Mouse (Mus musculus) right cerebral cortex, postnatal 10 days (tissue): ENCODE results near the gene Fhit.

Experiments
- DNase-seq, 2 experiments: peaks; one replicate each; pipeline ENCODE4 v3.0.0; 2021; ENCODE audit warnings: low spot score in 2 of 2

The Fhit gene

DNA sequence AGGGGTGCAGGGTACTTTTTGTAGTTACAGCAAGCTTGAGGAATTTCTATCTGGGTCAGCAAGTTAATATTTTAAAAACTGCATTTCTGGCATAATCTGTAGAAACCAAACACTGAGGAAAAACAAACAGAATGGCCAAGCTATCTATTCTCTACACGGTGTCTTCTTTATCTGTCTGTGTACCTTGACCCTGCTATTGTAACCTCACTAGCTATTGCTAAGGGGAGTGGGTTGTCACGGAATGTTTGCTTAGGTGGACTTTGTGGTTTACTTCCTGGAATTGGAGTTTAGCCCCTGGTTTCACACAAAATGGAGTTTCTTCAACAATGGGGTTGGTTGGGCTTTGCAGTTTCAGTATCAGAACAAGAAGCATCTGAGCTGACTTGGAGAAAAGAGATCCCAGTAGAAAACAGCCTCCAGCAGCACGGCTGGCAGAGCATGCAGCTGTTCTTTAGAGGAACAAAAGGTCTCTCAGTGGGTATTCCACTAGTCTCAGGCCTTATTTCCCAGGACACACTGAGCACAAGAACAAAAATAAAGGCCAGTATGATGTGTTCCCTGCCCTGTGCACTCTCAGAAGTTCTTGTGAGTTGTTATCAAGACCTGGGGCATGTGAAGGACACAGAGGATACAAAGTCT is 1540.8 kb downstream of the Fhit start:
- no peak for DNase-seq

GRCm38 (mm10) chr14:9619840-9620239 is 1542.0 kb downstream of the Fhit start:
- DNase-seq = no peak

DNA sequence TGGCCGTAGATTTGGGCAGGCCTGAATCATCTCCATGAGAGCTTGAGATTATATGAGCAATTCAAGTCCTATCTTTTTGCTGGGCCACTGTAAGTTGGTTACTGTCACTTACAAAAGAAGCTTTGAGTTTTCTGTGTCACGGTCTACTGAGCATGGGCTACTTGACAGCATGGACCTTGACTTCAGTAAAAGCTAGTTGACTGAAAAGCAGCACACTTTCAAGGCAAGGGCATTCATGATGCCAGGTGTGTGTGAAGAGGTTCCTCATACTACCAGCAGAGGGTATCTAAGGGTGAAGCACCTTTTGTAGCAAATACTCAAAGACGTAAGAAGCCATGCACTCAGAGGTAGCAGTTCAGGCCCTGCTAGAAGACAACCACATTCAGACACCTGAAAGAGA is 1548.7 kb downstream of the Fhit start:
- no peak for DNase-seq

DNA sequence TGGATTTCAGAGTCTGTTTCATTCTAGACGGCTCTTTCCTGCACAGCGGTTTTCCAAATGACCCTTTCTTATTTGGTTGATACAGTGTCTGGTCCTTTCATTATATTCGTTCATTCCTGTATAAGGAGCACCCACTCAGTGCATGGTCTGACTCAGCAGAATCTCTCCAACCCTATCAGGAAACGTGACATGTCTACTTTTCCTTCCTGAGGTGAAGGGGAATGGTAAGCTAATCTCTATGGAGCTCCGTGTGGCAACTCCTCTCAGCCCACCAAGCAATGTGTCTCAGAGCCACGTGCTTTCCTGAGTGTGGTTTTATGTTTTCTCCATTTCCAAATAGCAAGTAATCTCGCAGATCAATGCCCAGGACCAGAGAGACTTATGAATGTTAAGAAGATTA is 1552.7 kb downstream of the Fhit start:
- no peak for DNase-seq

DNA sequence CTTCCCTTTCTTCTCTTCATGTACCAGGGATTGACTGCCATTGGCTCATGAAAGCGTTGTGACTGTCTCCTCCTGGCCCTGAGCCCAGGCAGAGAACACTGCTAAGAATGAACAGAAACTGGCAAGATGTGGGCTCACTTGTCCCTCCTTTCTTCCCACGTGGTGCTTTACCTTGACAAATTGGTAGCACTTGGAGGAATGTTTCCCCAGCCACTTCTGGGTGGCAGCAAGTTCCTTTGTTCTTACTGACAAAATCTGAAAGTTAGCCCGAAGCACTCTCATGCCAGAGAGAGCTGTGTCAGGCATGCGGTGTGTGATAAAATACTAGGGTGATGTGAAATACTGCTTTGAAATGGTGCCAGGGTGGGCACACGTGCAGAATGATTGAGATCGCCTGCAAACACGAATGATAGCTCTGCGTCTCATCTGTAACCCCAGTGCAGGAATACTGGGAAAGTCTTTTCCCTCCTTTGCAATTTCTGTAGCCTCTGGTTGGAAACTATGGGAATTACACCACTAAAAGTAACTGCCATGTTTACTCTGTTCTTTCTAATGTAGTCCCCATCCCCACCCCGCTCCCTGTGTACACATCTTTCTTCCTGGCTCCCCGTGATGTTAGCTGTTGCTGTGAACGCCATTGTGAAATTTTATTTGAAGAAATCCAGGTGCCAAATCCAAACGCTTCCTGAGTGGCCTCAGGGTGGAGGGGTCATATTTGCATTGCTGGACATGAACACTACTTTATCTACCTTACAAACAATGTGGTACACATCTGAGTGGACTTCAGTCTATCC is 1555.1 kb downstream of the Fhit start:
- peak; percentile 70 for DNase-seq

DNA sequence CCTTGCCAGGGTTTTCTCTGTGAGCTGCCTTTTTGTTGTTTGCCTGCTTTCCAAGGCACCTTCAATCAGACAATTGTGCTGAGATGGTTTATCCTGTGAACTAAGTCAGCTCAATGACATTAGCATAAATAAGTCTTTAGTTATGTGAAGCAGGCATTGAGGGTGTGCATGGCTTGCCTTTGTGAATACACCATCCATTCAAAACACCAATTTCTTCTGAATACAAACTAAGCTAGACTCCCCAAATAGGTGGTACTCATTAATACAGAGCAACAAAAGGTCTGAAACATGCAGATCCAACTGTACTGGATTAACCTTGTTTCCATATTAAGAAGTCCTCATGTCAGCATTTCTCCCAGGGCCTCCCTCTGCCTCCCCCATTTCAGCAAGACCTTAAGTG is 1561.6 kb downstream of the Fhit start:
- DNase-seq = no peak

GRCm38 (mm10) chr14:9597460-9597977 is 1564.3 kb downstream of the Fhit start:
- DNase-seq = no peak

GRCm38 (mm10) chr14:9589121-9589520 is 1572.7 kb downstream of the Fhit start:
- DNase-seq = no peak

- no peak for DNase-seq
Observed at GRCm38 (mm10) chr14:9587900-9588299, 1573.9 kb downstream of the Fhit start.

DNA sequence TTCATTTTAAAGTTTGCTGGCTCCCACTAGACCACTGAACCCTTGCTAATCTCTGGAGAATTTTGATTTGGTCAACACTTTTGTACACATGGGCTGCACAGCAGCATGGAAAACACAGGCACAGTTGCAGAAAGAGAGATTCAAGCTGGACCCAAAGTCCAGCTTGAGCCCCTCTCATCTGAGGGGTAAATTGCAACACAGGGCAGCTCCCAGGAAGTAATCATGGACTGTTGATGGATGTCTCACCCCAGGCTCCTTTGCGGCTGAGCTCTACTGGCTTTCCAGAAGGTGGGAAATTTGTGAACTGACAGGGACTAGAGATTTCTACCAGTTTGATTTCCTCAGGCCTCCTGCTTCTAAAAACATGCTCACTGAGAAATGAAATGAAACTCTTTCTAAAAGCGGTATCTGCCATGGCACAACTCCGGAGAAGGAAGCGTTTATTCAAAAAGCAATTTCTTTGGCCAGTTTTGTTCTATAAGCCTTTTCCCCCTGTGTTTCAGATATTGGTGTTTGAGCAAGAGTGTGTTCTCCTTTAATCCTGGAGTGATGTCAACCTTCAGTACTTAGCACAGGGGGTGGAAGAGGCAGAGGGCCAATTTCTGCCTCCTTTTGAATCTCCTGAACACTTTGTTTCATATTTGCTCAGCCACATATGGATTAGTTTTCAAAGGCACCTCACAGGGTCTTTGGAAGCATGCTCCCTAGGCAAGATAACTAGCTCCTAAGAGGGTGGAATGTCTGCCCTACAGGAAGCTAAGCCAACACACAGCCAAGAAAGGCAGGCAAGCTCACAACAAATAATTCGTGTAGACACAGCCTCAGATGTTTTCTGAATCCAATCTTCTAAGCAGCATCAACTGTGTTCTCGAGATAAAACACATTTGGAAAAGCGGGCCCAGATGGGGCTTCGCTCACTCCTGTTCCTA is 1578.3 kb downstream of the Fhit start:
- no peak for DNase-seq

DNA sequence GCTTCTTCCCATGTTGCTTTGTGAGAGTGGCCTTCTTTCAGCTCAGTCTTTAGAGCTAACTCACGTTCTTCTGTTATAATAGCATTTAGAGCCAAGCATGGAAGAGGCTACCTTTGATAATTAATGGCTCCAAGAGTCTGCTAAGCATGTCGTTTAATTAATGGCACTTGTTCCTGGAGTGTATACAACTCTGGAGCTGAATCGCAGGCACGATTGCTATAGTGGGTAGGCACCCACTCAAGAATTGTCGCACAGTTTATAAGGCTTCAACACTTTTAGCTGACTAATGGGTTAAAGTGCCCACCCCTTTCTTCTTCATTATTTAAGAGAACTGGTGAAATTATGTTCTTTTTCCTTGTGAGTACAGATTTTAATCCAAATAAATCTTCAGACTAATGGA is 1605.5 kb downstream of the Fhit start:
- DNase-seq = no peak

DNA sequence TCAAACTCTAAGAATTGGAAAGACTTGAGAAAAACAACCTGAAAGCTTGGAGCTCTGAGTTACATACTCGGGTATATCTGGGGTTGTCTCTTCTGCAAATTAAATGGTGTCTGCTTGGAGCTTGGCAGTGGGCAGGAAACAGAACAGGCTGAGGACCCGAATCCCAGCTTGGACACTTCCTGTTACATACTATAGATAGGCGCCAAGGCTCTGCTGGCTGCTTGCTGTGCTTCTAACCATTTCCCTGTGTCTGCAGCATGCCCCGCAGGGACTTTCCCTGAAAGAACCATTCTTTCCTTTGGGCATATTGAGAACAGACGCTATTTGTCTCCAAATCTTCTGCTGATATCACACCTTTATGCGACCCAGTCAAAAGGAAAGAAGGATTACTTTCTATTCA is 1606.0 kb downstream of the Fhit start:
- peak; percentile 36 to 38 for DNase-seq

GRCm38 (mm10) chr14:9552149-9552548 is 1609.7 kb downstream of the Fhit start:
- no peak for DNase-seq

DNA sequence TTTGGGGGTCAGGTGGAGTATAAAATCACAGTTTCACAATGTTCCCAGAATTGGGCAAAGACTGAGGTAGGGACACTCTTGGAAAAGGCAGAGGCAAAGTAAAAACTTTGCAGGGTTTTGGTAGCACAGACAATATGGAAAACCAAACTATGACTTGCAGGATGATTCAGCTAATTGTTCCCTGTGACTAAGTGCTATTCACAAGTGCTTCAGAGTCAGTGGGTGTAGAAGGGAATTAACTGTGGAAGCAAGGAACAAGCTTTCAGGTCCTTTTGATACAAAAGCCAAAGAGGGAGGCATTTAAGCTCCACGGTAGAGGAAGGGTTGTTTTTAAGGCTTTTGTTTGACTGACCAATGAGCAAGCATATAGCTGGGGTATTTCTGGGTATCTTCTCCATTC is 1613.9 kb downstream of the Fhit start:
- DNase-seq = no peak

DNA sequence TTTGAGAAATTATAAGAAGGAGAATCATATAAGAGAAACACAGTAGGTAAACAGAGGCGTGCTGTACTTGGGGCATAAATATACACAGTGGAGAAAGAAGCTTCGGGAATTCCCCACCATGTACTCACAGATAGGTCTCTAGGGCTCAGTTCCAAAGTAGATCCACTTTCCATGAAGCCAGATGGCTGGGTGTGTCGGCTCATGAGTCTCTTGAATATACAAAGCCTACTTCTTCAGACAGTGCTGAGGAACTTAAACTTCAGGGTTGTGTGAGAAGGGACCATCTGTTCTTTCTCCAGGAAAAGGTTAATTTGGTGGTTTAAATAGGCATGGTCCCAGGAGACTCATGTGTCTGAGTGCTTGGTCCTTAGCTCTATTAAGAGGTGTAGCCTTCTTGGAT is 1617.5 kb downstream of the Fhit start:
- peak; percentile 23 to 52 for DNase-seq

- peak in 1 of 2 experiments; percentile 22 for DNase-seq
Observed at GRCm38 (mm10) chr14:9535491-9535890, 1626.3 kb downstream of the Fhit start.

DNA sequence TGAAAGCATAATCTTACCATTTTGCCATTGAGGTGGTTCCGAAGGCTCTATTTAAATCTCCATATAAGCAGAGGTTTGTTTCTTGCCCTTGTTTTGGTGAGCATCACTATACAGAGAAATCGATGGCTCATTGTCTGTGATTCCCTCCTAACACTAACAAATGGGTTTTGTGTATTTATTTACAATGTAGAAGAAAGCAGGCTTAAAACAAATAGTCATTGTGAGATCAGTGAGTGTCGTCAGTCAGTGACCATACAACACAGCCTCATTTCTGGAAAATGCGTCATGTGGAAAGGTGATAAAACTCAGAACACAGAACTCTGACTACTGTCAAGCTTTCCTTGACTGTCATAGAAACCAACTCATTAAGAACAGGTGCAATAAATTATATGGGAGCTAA is 1632.6 kb downstream of the Fhit start:
- no peak for DNase-seq

GRCm38 (mm10) chr14:9526136-9526535 is 1635.7 kb downstream of the Fhit start:
- no peak for DNase-seq

DNA sequence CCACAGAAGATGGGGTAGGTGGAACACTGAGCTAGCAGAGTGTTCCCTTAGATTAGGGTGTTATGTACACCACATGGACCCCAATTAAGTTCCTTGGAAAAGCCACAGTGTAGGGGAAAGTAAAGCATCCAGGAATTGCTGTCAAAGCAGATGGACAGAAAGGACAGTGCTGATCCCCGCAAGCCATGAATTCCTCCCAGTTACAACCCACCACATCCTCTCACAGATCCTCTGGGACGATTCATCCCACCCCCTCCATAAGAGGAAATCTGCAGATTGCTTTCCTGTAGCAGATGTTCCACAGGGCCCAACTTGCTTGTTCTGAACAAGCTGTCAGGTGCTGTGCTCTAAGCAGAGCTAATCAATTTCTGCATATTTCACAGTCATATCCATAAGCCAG is 1644.2 kb downstream of the Fhit start:
- no peak for DNase-seq

DNA sequence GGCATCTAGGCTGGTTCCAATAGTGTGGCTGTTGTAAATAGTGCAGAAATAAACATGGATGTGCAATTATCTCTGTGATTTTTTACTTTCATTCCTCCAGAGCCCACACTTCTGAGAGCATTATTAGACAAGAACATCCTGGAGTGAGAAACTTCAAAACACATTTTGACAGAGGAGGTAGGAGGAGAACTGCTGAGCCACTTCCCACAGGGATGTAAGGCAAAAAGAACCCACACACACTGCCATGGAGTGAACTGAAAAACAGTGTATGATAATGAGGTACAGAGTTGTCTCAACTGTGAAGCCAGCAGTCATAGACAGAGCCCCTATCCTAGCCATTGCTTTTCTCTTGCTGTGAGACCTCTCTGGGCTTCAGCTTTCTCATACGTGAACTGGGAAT is 1652.2 kb downstream of the Fhit start:
- DNase-seq = no peak
